Mouse (Mus musculus) liver, embryonic 12.5 days (tissue): ENCODE data around the gene Usp6nl. TPM values are rescaled to one million over a fixed set of nuclear protein-coding genes. Genes with fewer than 3 reads are reported as not detected.

Source experiments
- ATAC-seq: fragments of 200-750 bp; cut with Nextera tagmentation; 2 replicates; pipeline ENCODE4 v1.8.0; 2017; ENCODE audit warnings: moderate number of reproducible peaks, mild to moderate bottlenecking, moderate library complexity
- H3K27ac ChIP-seq: fragments of 300-500 bp; sonication (generic); 2 replicates; pipeline ENCODE4 v1.5.1; 2016; ENCODE audit warnings: mild to moderate bottlenecking
- H3K27me3 ChIP-seq: fragments of 300-500 bp; sonication (generic); replicated peaks from 2 replicates; pipeline ENCODE4 v1.6.1; 2016; ENCODE audit warnings: mild to moderate bottlenecking, moderate library complexity
- H3K36me3 ChIP-seq: fragments of 300-500 bp; sonication (generic); 2 replicates; pipeline ENCODE4 v1.6.1; 2016; ENCODE audit warnings: mild to moderate bottlenecking, moderate library complexity
- H3K4me1 ChIP-seq: fragments of 300-500 bp; sonication (generic); 2 replicates; pipeline ENCODE4 v1.6.1; 2016
- H3K4me2 ChIP-seq: fragments of 300-500 bp; sonication (generic); 2 replicates; pipeline ENCODE4 v1.6.1; 2016; ENCODE audit warnings: mild to moderate bottlenecking, moderate library complexity
- H3K4me3 ChIP-seq: fragments of 300-500 bp; sonication (generic); 2 replicates; pipeline ENCODE4 v1.5.1; 2016; ENCODE audit warnings: mild to moderate bottlenecking, moderate library complexity
- H3K9ac ChIP-seq: fragments of 300-500 bp; sonication (generic); 2 replicates; pipeline ENCODE4 v1.6.1; 2016; ENCODE audit warnings: mild to moderate bottlenecking, moderate library complexity
- H3K9me3 ChIP-seq: fragments of 300-500 bp; sonication (generic); replicated peaks from 2 replicates; pipeline ENCODE4 v1.6.1; 2016; ENCODE audit warnings: mild to moderate bottlenecking, moderate library complexity
- WGBS: fragments of 180-500 bp; shearing (Covaris S2); methylation state at CpG from one replicate; pipeline ENCODE4 v1.1.7; 2016; ENCODE audit not compliant: insufficient replicate concordance; 5-methylcytosine and 5-hydroxymethylcytosine counted together
- polyA plus RNA-seq: library from polyadenylated mRNA; unstranded; fragments of >200 nt; fragmentation: Nextera tagmentation; extraction: Ambion mirVana; gene quantifications from 2 replicates; pipeline ENCODE4 v1.2.1, GENCODE M21; 2016

Usp6nl gene
- polyA plus RNA-seq, 1 experiment from 2014 or later, result 7.9 TPM

- Histone ChIP-seq H3K4me2 (no peak overlapping the region), H3K27me3 (no peaks in the 10 kb centered on the region), H3K9me3 (no peaks in the 10 kb centered on the region), H3K4me1 (peaks cover 49% of the 10 kb centered on the region), H3K27ac (no peak overlapping the region), H3K9ac (no peak overlapping the region), H3K4me3 (no peak overlapping the region), H3K36me3 (no peaks in the 10 kb centered on the region)
- 78% methylated on average over 9 of the region's 9 CpGs for WGBS
- ATAC-seq, result no peak
Observed at GRCm38 (mm10) chr2:6380401-6380800, 57.9 kb downstream of the Usp6nl start.

DNA sequence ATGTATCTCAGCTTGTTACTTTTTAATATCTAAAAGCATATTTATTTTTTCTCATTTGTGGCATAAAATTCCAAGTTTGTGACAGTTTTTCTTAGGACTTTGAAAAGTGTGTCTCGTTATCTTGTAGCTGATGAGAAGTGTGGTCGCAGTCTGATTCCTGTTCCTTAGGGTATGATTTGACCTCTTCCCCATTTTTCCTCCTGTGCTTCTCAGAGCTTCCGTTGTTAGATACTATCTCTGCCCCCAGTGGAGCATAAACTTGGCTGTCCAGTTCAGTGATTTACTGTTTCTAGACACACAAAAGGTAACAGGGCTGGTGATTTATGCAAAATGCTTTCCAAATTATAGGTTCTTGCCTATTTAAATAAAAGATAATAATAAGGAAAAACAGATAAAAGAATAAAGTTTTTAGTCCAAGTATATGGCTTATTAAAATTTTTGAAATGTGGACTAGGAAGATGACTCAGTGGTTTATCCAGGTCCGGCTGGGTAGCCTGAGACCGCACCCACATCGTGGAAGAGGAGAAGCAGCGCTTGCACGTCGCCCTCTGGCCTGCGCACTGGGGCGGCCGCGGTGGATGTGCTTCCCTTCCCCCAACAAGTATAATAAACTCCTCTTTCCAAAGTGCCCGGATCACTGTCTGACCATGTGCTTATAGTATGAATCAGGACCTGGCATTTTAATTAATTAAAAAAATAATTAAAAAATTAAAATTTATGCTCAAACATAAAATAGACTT is 62.1 kb downstream of the Usp6nl start:
- Histone ChIP-seq H3K27me3 (no peaks in the 10 kb centered on the region), H3K9me3 (no peaks in the 10 kb centered on the region), H3K4me1 (peaks cover 41% of the 10 kb centered on the region), H3K4me2 (no peak overlapping the region), H3K27ac (no peak overlapping the region), H3K9ac (no peak overlapping the region), H3K36me3 (no peaks in the 10 kb centered on the region), H3K4me3 (no peak overlapping the region)
- no peak for ATAC-seq
- 65% methylated on average over 14 of the region's 14 CpGs for WGBS

DNA sequence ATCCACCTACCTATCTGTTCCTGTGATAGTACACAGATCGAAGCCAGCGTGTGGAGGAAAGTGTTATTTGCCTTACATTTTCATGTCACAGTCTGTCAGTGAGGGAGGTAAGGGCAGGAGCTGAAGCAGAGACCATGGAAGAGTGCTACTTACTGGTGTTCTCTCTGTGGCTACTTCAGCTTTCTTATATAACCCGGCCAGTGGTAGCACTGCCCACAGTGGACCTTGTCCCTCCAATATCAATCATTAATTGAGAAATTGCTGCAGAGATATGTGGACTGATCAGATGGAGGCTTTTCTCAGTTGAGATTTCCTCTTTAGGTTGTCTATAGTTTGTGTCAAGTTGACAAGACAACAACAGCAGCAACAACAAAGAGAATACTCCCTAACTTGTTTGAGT is 66.7 kb downstream of the Usp6nl start:
- no peaks in the 10 kb centered on the region for H3K9me3 ChIP-seq
- H3K4me2 ChIP-seq, result no peak overlapping the region
- WGBS, result 63% methylated on average over 3 of the region's 3 CpGs
- H3K36me3 ChIP-seq, result peaks cover 8% of the 10 kb centered on the region; the same call in 1 of the 2 replicates
- no peak overlapping the region for H3K4me3 ChIP-seq
- peaks cover 50% of the 10 kb centered on the region for H3K4me1 ChIP-seq
- no peaks in the 10 kb centered on the region for H3K27me3 ChIP-seq
- H3K9ac ChIP-seq, result no peak overlapping the region
- no peak overlapping the region for H3K27ac ChIP-seq
- ATAC-seq, result peak; percentile 40; the same call in 1 of the 2 replicates

DNA sequence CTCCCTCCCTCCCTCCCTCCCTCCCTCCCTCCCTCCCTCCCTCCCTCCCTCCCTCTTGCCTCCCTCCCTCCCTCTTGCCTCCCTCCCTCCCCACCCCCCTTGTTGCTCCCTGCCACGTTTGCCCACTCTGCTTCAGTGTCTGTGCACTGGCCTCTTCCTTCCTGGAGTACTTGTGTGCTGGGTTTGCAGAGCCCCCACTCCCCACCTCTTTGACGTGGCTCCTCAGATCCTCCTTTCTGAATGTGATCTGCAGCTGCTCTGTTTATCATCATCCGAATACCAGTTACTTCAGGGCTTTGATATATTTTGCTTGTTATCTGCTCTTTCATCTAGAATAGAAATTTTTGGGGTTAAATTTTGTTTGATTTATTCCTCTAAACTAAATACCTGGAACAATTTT is 68.8 kb downstream of the Usp6nl start:
- WGBS, result 56% methylated on average over 2 of the region's 3 CpGs
- no peak overlapping the region for H3K4me3 ChIP-seq
- H3K4me1 ChIP-seq, result peaks cover 62% of the 10 kb centered on the region
- no peak for ATAC-seq
- no peaks in the 10 kb centered on the region for H3K27me3 ChIP-seq
- H3K9me3 ChIP-seq, result no peaks in the 10 kb centered on the region
- no peak overlapping the region for H3K4me2 ChIP-seq
- no peak overlapping the region for H3K27ac ChIP-seq
- H3K9ac ChIP-seq, result no peak overlapping the region
- peaks cover 8% of the 10 kb centered on the region; the same call in 1 of the 2 replicates for H3K36me3 ChIP-seq

GRCm38 (mm10) chr2:6391940-6392339 is 69.5 kb downstream of the Usp6nl start:
- Histone ChIP-seq H3K4me1 (peaks cover 68% of the 10 kb centered on the region), H3K36me3 (peaks cover 8% of the 10 kb centered on the region; the same call in 1 of the 2 replicates), H3K4me3 (no peak overlapping the region), H3K9ac (no peak overlapping the region), H3K27me3 (no peaks in the 10 kb centered on the region), H3K27ac (no peak overlapping the region), H3K4me2 (no peak overlapping the region), H3K9me3 (no peaks in the 10 kb centered on the region)
- 31% methylated on average over 6 of the region's 6 CpGs for WGBS
- ATAC-seq, result peak; percentile 79

DNA sequence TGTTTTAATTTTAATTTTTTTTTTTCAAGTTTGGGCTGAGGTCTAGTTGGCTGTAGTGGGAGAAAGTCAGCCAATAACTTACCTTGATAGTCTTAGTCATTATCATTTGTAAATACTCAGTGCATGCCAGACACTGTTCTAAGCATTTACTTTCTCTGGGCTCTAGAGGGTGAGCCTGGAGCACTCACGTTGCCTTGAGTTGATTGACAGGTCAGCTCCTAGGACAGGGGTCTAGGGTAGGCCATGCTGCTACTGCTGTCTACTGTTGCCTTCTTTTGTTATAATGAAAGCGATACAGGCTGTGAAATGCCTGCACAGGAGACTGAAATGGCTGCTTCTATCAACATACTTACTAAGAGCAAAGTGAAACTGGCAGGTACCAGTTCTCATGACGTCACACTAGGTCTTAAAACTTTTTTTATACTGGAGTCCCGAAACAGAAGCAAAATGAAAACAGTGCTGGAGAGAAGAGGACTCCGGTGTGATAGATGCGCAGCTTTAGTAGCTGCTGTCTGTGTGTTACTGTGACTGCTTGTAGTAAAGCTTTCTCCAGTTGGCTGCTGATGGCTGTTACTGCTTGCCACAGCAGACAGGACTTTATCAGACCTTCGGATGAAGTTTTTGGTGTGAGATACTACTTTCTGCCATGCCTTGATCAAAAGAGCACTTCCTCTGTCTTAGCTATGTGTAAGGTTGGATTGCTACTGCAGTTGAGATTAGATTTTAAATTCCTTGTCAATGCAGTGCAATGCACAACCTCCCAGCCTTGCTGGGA is 73.6 kb downstream of the Usp6nl start:
- no peak overlapping the region; the same call in 1 of the 2 replicates for H3K27ac ChIP-seq
- H3K9ac ChIP-seq, result no peak overlapping the region
- H3K36me3 ChIP-seq, result peaks cover 12% of the 10 kb centered on the region; the same call in 1 of the 2 replicates
- H3K4me2 ChIP-seq, result peak overlapping the region; percentile 25; the same call in 1 of the 2 replicates
- no peaks in the 10 kb centered on the region for H3K9me3 ChIP-seq
- 55% methylated on average over 7 of the region's 7 CpGs for WGBS
- H3K27me3 ChIP-seq, result no peaks in the 10 kb centered on the region
- H3K4me1 ChIP-seq, result peaks cover 49% of the 10 kb centered on the region
- peak; percentile 45; the same call in 1 of the 2 replicates for ATAC-seq
- H3K4me3 ChIP-seq, result no peak overlapping the region

- H3K4me3 ChIP-seq, result no peak overlapping the region
- peaks cover 12% of the 10 kb centered on the region; the same call in 1 of the 2 replicates for H3K36me3 ChIP-seq
- H3K27ac ChIP-seq, result no peak overlapping the region; the same call in 1 of the 2 replicates
- ATAC-seq, result 0 out of 2 replicates have a peak, but pooled peaks have one; percentile 9
- H3K27me3 ChIP-seq, result no peaks in the 10 kb centered on the region
- no peak overlapping the region for H3K9ac ChIP-seq
- H3K9me3 ChIP-seq, result no peaks in the 10 kb centered on the region
- 63% methylated on average over 1 of the region's 1 CpGs for WGBS
- H3K4me2 ChIP-seq, result no peak overlapping the region
- H3K4me1 ChIP-seq, result peaks cover 45% of the 10 kb centered on the region
Observed at GRCm38 (mm10) chr2:6396626-6397146, 74.2 kb downstream of the Usp6nl start.

GRCm38 (mm10) chr2:6397166-6397565 is 74.7 kb downstream of the Usp6nl start:
- H3K27ac ChIP-seq, result no peak overlapping the region
- H3K4me2 ChIP-seq, result no peak overlapping the region
- peaks cover 40% of the 10 kb centered on the region for H3K4me1 ChIP-seq
- H3K4me3 ChIP-seq, result no peak overlapping the region
- no peak overlapping the region for H3K9ac ChIP-seq
- H3K27me3 ChIP-seq, result no peaks in the 10 kb centered on the region
- peaks cover 12% of the 10 kb centered on the region; the same call in 1 of the 2 replicates for H3K36me3 ChIP-seq
- no peaks in the 10 kb centered on the region for H3K9me3 ChIP-seq
- 60% methylated on average over 3 of the region's 3 CpGs for WGBS
- no peak for ATAC-seq

DNA sequence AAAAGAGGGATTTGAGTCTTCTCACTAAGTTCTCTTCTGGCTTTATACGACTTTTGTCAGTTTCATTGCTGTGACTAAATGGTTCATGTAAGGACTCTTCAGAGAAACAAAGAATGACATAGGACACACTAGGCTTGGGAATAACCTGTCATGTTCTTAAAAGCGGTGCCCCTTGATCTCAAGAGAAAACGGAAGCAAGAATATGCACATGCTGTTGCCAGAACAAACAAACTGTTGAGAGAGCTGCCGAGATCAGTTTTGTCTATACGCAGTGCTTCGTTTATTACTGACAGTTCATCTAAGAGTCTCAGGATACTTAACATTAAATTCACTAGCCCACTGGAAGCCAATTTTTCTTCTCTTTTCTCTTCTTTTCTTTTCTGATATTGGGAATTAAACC is 76.4 kb downstream of the Usp6nl start:
- Histone ChIP-seq H3K4me3 (no peak overlapping the region), H3K9ac (no peak overlapping the region), H3K4me1 (peaks cover 44% of the 10 kb centered on the region), H3K27ac (no peak overlapping the region), H3K9me3 (no peaks in the 10 kb centered on the region), H3K36me3 (peaks cover 6% of the 10 kb centered on the region; the same call in 1 of the 2 replicates), H3K4me2 (no peak overlapping the region), H3K27me3 (no peaks in the 10 kb centered on the region)
- 84% methylated on average over 6 of the region's 6 CpGs for WGBS
- no peak for ATAC-seq

- Histone ChIP-seq H3K27ac (no peak overlapping the region), H3K27me3 (no peaks in the 10 kb centered on the region), H3K4me3 (no peak overlapping the region), H3K9me3 (no peaks in the 10 kb centered on the region), H3K9ac (no peak overlapping the region), H3K36me3 (peaks cover 6% of the 10 kb centered on the region; the same call in 1 of the 2 replicates), H3K4me2 (no peak overlapping the region), H3K4me1 (peaks cover 49% of the 10 kb centered on the region)
- WGBS, result 77% methylated on average over 10 of the region's 10 CpGs
- no peak for ATAC-seq
Observed at GRCm38 (mm10) chr2:6401039-6401438, 78.6 kb downstream of the Usp6nl start.

DNA sequence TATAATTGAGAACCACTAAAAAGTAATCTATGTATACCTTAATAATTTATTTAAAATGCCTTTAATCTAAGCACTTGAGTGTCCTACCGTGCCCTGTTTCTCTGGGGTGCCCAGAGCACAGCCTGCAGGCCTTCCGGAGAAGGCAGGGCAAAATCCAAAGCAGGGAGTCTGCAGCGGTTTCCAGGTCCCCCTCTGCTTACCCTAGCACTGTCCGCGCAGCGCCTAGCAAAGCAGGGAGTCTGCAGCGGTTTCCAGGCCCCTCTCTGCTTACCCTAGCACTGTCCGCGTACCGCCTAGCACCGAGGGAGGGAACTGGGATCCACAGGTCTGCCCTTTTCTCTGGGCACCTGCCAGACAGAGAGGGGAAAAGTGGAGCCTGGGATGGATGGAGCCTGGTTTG is 80.9 kb downstream of the Usp6nl start:
- ATAC-seq, result peak; percentile 60
- H3K27ac ChIP-seq, result no peak overlapping the region
- no peak overlapping the region for H3K9ac ChIP-seq
- H3K4me2 ChIP-seq, result no peak overlapping the region
- 24% methylated on average over 11 of the region's 11 CpGs for WGBS
- H3K4me1 ChIP-seq, result peaks cover 35% of the 10 kb centered on the region
- H3K36me3 ChIP-seq, result 0 out of 2 replicates have a peak, but pooled peaks cover 2% of the 10 kb centered on the region
- no peaks in the 10 kb centered on the region for H3K9me3 ChIP-seq
- no peaks in the 10 kb centered on the region for H3K27me3 ChIP-seq
- no peak overlapping the region for H3K4me3 ChIP-seq

DNA sequence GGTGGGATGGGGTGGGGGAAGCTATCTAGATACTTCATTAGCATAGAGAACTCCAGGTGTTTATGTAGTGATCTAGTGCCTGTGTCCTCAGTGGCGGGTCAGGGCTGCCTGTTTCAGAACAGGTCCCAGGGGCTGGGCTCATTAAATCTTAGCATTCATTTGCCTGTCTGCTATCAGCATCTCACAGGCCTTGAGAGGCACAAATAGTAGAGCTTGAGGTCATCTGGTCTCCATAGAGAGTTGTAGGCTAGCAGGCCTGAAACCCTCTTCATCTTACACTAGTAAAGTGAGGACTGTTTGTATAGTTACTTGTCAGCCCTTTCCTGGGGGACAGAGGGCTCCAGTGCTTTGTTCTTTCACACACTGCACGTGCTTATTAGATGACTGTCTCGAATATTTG is 81.5 kb downstream of the Usp6nl start:
- peaks cover 35% of the 10 kb centered on the region for H3K4me1 ChIP-seq
- 52% methylated on average over 3 of the region's 3 CpGs for WGBS
- peak; percentile 30; the same call in 1 of the 2 replicates for ATAC-seq
- no peak overlapping the region for H3K27ac ChIP-seq
- H3K36me3 ChIP-seq, result peaks cover 5% of the 10 kb centered on the region
- no peaks in the 10 kb centered on the region for H3K27me3 ChIP-seq
- H3K4me2 ChIP-seq, result no peak overlapping the region
- no peaks in the 10 kb centered on the region for H3K9me3 ChIP-seq
- no peak overlapping the region for H3K4me3 ChIP-seq
- no peak overlapping the region for H3K9ac ChIP-seq
